Mouse (Mus musculus): ENCODE data around the gene Gsto2.

- TF ChIP-seq CTCF (IDR thresholded peaks at IDR 0.05; ENCODE audit: low read depth, low read length) (no peak), POLR2A (IDR thresholded peaks at IDR 0.05; ENCODE audit: borderline replicate concordance, low read depth, low read length) (no peak)
Observed at GRCm38 (mm10) chr19:47885886-47886285, 20.6 kb downstream of the Gsto2 start.
